Mouse (Mus musculus) embryonic facial prominence, embryonic 14.5 days (tissue): ENCODE measurements around the gene Triobp. TPM values are rescaled to one million over a fixed set of nuclear protein-coding genes. Genes with fewer than 3 reads are reported as not detected.
"Not testable (repeated sequence)": the region's sequence is repeated elsewhere in the genome, so short reads cannot be mapped to it uniquely, and the experiment has no call there.

Experiments
- ATAC-seq: fragments of 200-750 bp; cut with Nextera tagmentation; 2 replicates; pipeline ENCODE4 v1.8.0; 2017; ENCODE audit warnings: low read depth, moderate number of reproducible peaks, moderate TSS enrichment
- DNase-seq: peaks from one replicate; pipeline ENCODE4 v3.0.0-alpha.2; 2015; ENCODE audit warnings: low spot score
- H3K27ac ChIP-seq: fragments of 300-500 bp; sonication (generic); replicated peaks from 2 replicates; pipeline ENCODE4 v1.5.1; 2014; ENCODE audit warnings: low read depth, mild to moderate bottlenecking, low read length, moderate library complexity
- H3K27me3 ChIP-seq: fragments of 300-500 bp; sonication (generic); replicated peaks from 2 replicates; pipeline ENCODE4 v1.6.1; 2014; ENCODE audit warnings: low read length; ENCODE audit not compliant: control insufficient read depth, insufficient read depth
- H3K36me3 ChIP-seq: fragments of 300-500 bp; sonication (generic); 2 replicates; pipeline ENCODE4 v1.6.1; 2014; ENCODE audit warnings: low read length, mixed read lengths; ENCODE audit not compliant: control insufficient read depth, insufficient read depth
- H3K4me1 ChIP-seq: fragments of 300-500 bp; sonication (generic); 2 replicates; pipeline ENCODE4 v1.6.1; 2014; ENCODE audit warnings: antibody characterized with exemption, low read length; ENCODE audit not compliant: control insufficient read depth, insufficient read depth
- H3K4me2 ChIP-seq: fragments of 300-500 bp; sonication (generic); 2 replicates; pipeline ENCODE4 v1.6.1; 2014; ENCODE audit warnings: low read depth, mild to moderate bottlenecking, low read length, moderate library complexity, mixed read lengths
- H3K4me3 ChIP-seq: fragments of 300-500 bp; sonication (generic); 2 replicates; pipeline ENCODE4 v1.5.1; 2014; ENCODE audit warnings: low read depth, mild to moderate bottlenecking, low read length
- H3K9ac ChIP-seq: fragments of 300-500 bp; sonication (generic); 2 replicates; pipeline ENCODE4 v1.6.1; 2014; ENCODE audit warnings: low read depth, mild to moderate bottlenecking, low read length, moderate library complexity, mixed read lengths
- H3K9me3 ChIP-seq: fragments of 300-500 bp; sonication (generic); 2 replicates; pipeline ENCODE4 v1.6.1; 2016; ENCODE audit warnings: low read length; ENCODE audit not compliant: control insufficient read depth
- whole genome bisulfite sequencing: fragments of 180-500 bp; shearing (Covaris S2); extraction: QIAGEN DNeasy Blood & Tissue Kit; methylation state at CpG from one replicate; pipeline ENCODE4 v1.1.7; 2014; 5-methylcytosine and 5-hydroxymethylcytosine counted together
- polyA plus RNA-seq: library from polyadenylated mRNA; unstranded; fragments of >200 nt; fragmentation: Nextera tagmentation; extraction: Ambion mirVana; gene quantifications from 2 replicates; pipeline ENCODE4 v1.2.1, GENCODE M21; 2014

The Triobp gene
- polyA plus RNA-seq, 1 experiment from 2014 or later, result 46.2 TPM

GRCm38 (mm10) chr15:79003079-79003478 lies 55.6 kb downstream of the Triobp start:
- WGBS, result 90% methylated on average over 3 of the region's 3 CpGs
- H3K36me3 ChIP-seq, result peaks cover 89% of the 10 kb centered on the region
- H3K4me1 ChIP-seq, result no peaks in the 10 kb centered on the region
- no peak overlapping the region for H3K4me2 ChIP-seq
- no peak overlapping the region for H3K4me3 ChIP-seq
- no peak overlapping the region for H3K9ac ChIP-seq
- H3K27me3 ChIP-seq, result no peaks in the 10 kb centered on the region
- DNase-seq (no peak), ATAC-seq (no peak)
- no peak overlapping the region for H3K27ac ChIP-seq
- no peaks in the 10 kb centered on the region for H3K9me3 ChIP-seq

- DNase-seq (no peak), ATAC-seq (no peak)
- Histone ChIP-seq H3K27me3 (no peaks in the 10 kb centered on the region), H3K9ac (no peak overlapping the region), H3K36me3 (peaks cover 66% of the 10 kb centered on the region), H3K9me3 (no peaks in the 10 kb centered on the region), H3K4me2 (no peak overlapping the region), H3K4me1 (no peaks in the 10 kb centered on the region), H3K4me3 (no peak overlapping the region), H3K27ac (no peak overlapping the region)
- 75% methylated on average over 9 of the region's 9 CpGs for WGBS
Measured at GRCm38 (mm10) chr15:79005581-79005980, 58.1 kb downstream of the Triobp start.

GRCm38 (mm10) chr15:79006638-79007037 lies 59.1 kb downstream of the Triobp start:
- DNase-seq, result no peak
- ATAC-seq, result no peak
- H3K4me2 ChIP-seq, result no peak overlapping the region
- no peaks in the 10 kb centered on the region for H3K4me1 ChIP-seq
- H3K4me3 ChIP-seq, result no peak overlapping the region
- peaks cover 57% of the 10 kb centered on the region for H3K36me3 ChIP-seq
- H3K27ac ChIP-seq, result no peak overlapping the region
- no peak overlapping the region for H3K9ac ChIP-seq
- 78% methylated on average over 3 of the region's 3 CpGs for WGBS
- H3K27me3 ChIP-seq, result no peaks in the 10 kb centered on the region
- no peaks in the 10 kb centered on the region for H3K9me3 ChIP-seq

GRCm38 (mm10) chr15:79007059-79007458 lies 59.5 kb downstream of the Triobp start:
- H3K36me3 ChIP-seq, result peaks cover 53% of the 10 kb centered on the region
- ATAC-seq, result no peak
- no peak for DNase-seq
- no peaks in the 10 kb centered on the region for H3K4me1 ChIP-seq
- H3K27me3 ChIP-seq, result no peaks in the 10 kb centered on the region
- H3K4me2 ChIP-seq, result no peak overlapping the region
- H3K9ac ChIP-seq, result no peak overlapping the region
- H3K27ac ChIP-seq, result no peak overlapping the region
- no peak overlapping the region for H3K4me3 ChIP-seq
- WGBS, result 91% methylated on average over 5 of the region's 5 CpGs
- no peaks in the 10 kb centered on the region for H3K9me3 ChIP-seq

- not testable (repeated sequence) for H3K4me1 ChIP-seq, H3K4me3 ChIP-seq, ATAC-seq, H3K9ac ChIP-seq, H3K4me2 ChIP-seq, H3K27ac ChIP-seq, H3K9me3 ChIP-seq, DNase-seq, H3K27me3 ChIP-seq
- 89% methylated on average over 6 of the region's 6 CpGs for WGBS
- H3K36me3 ChIP-seq, result peaks cover 45% of the 10 kb centered on the region
Measured at GRCm38 (mm10) chr15:79007836-79008235, 60.3 kb downstream of the Triobp start.

- no peak for DNase-seq
- Histone ChIP-seq H3K4me3 (no peak overlapping the region), H3K27ac (0 out of 2 replicates have a peak overlapping the region, but pooled peaks have one; percentile 6), H3K4me2 (no peak overlapping the region), H3K27me3 (no peaks in the 10 kb centered on the region), H3K4me1 (no peaks in the 10 kb centered on the region), H3K36me3 (peaks cover 26% of the 10 kb centered on the region), H3K9ac (no peak overlapping the region), H3K9me3 (no peaks in the 10 kb centered on the region)
- WGBS, result 70% methylated on average over 4 of the region's 5 CpGs
- peak; percentile 39; the same call in 1 of the 2 replicates for ATAC-seq
Measured at GRCm38 (mm10) chr15:79009734-79010133, 62.2 kb downstream of the Triobp start.

GRCm38 (mm10) chr15:79011550-79011949 lies 64.0 kb downstream of the Triobp start:
- WGBS, result 73% methylated on average over 10 of the region's 10 CpGs
- DNase-seq, result no peak
- H3K27me3 ChIP-seq, result no peaks in the 10 kb centered on the region

GRCm38 (mm10) chr15:79013382-79013781 lies 65.9 kb downstream of the Triobp start:
- WGBS, result 52% methylated on average over 7 of the region's 7 CpGs
- Histone ChIP-seq H3K4me2 (no peak overlapping the region), H3K4me1 (no peaks in the 10 kb centered on the region), H3K27ac (no peak overlapping the region), H3K36me3 (no peaks in the 10 kb centered on the region), H3K27me3 (no peaks in the 10 kb centered on the region), H3K9me3 (no peaks in the 10 kb centered on the region), H3K4me3 (no peak overlapping the region), H3K9ac (no peak overlapping the region)
- DNase-seq (no peak), ATAC-seq (no peak)

More at GRCm38 (mm10) chr15:79011550-79011949, 64.0 kb downstream of the Triobp start:
- Histone ChIP-seq H3K4me2 (no peak overlapping the region), H3K4me1 (no peaks in the 10 kb centered on the region), H3K4me3 (no peak overlapping the region), H3K36me3 (peaks cover 10% of the 10 kb centered on the region), H3K9me3 (no peaks in the 10 kb centered on the region), H3K9ac (no peak overlapping the region), H3K27ac (no peak overlapping the region)
- no peak for ATAC-seq

- WGBS, result 44% methylated on average over 4 of the region's 4 CpGs
- ATAC-seq, result peak; percentile 21; the same call in 1 of the 2 replicates
- H3K4me1 ChIP-seq, result no peaks in the 10 kb centered on the region
- no peak overlapping the region for H3K4me3 ChIP-seq
- no peaks in the 10 kb centered on the region for H3K36me3 ChIP-seq
- no peak overlapping the region for H3K27ac ChIP-seq
- no peak for DNase-seq
- H3K9ac ChIP-seq, result no peak overlapping the region
- no peak overlapping the region for H3K4me2 ChIP-seq
- H3K9me3 ChIP-seq, result no peaks in the 10 kb centered on the region
- no peaks in the 10 kb centered on the region for H3K27me3 ChIP-seq
Measured at GRCm38 (mm10) chr15:79018191-79018590, 70.7 kb downstream of the Triobp start.
